Mouse (Mus musculus) E14TG2a.4 (cell line): Measurements from ENCODE around the gene C030005K15Rik.

ENCODE experiments used
- CTCF ChIP-seq: conservative IDR thresholded peaks from 2 replicates; pipeline ENCODE4 v1.5.1; 2014; ENCODE audit warnings: low read length
- NANOG ChIP-seq: IDR thresholded peaks from 2 replicates; pipeline ENCODE4 v1.6.1; 2014; ENCODE audit warnings: borderline replicate concordance, low read length, mixed read lengths

GRCm38 (mm10) chr10:97712687-97713086, 13.9 kb downstream of the C030005K15Rik start:
- TF ChIP-seq CTCF = peak; percentile 86
- no peak for TF ChIP-seq NANOG
